Mouse (Mus musculus): ENCODE data around the gene Ankrd63.

GRCm38 (mm10) chr2:118725511-118725910 is 21.7 kb upstream of the Ankrd63 start:
- TF ChIP-seq EP300 (IDR thresholded peaks at IDR 0.05; ENCODE audit: low read depth) (no peak), CTCF (IDR thresholded peaks at IDR 0.05; ENCODE audit: low read depth) (no peak)
